Mouse (Mus musculus) forebrain, postnatal 0 days (tissue): Measurements from ENCODE around the gene Phlda1. TPM values are rescaled to one million over a fixed set of nuclear protein-coding genes. Genes with fewer than 3 reads are reported as not detected.

Experiments used
- ATAC-seq: fragments of 200-750 bp; cut with Nextera tagmentation; 2 replicates; pipeline ENCODE4 v1.8.0; 2017; ENCODE audit warnings: mild to moderate bottlenecking, moderate library complexity
- DNase-seq: peaks from one replicate; pipeline ENCODE4 v3.0.0-alpha.2; 2015
- H3K27ac ChIP-seq: fragments of 300-500 bp; sonication (generic); 2 replicates; pipeline ENCODE4 v1.5.1; 2014; ENCODE audit warnings: low read depth, mild to moderate bottlenecking, antibody characterized with exemption, low read length, moderate library complexity, mixed read lengths
- H3K27me3 ChIP-seq: fragments of 300-500 bp; sonication (generic); 2 replicates; pipeline ENCODE4 v1.6.1; 2014; ENCODE audit warnings: mild to moderate bottlenecking, low read length, mixed read lengths; ENCODE audit not compliant: insufficient read depth
- H3K36me3 ChIP-seq: fragments of 300-500 bp; sonication (generic); 2 replicates; pipeline ENCODE4 v1.6.1; 2014; ENCODE audit warnings: mild to moderate bottlenecking, moderate library complexity; ENCODE audit not compliant: insufficient read depth
- H3K4me1 ChIP-seq: fragments of 300-500 bp; sonication (generic); 2 replicates; pipeline ENCODE4 v1.6.1; 2014; ENCODE audit warnings: antibody characterized with exemption; ENCODE audit not compliant: insufficient read depth
- H3K4me2 ChIP-seq: fragments of 300-500 bp; sonication (generic); 2 replicates; pipeline ENCODE4 v1.6.1; 2014; ENCODE audit warnings: low read depth, mild to moderate bottlenecking, moderate library complexity
- H3K4me3 ChIP-seq: fragments of 300-500 bp; sonication (generic); 2 replicates; pipeline ENCODE4 v1.5.1; 2014; ENCODE audit warnings: low read depth, low read length, mixed read lengths
- H3K9ac ChIP-seq: fragments of 300-500 bp; sonication (generic); 2 replicates; pipeline ENCODE4 v1.6.1; 2014; ENCODE audit warnings: mild to moderate bottlenecking
- H3K9me3 ChIP-seq: fragments of 300-500 bp; sonication (generic); 2 replicates; pipeline ENCODE4 v1.6.1; 2016; ENCODE audit warnings: low read length
- CTCF ChIP-seq: sonication (generic); IDR thresholded peaks from 2 replicates; pipeline ENCODE4 v1.5.1; 2016; ENCODE audit warnings: antibody characterized with exemption, control low read depth, low read depth
- WGBS: fragments of 180-500 bp; shearing (Covaris S2); extraction: QIAGEN DNeasy Blood & Tissue Kit; methylation state at CpG from one replicate; pipeline ENCODE4 v1.1.7; 2014; 5-methylcytosine and 5-hydroxymethylcytosine counted together
- polyA plus RNA-seq: library from polyadenylated mRNA; unstranded; fragments of >200 nt; fragmentation: Nextera tagmentation; extraction: Ambion mirVana; gene quantifications from 2 replicates; pipeline ENCODE4 v1.2.1, GENCODE M21; 2015
- total RNA-seq: library from RNA; depleted of rRNA; stranded (reverse); fragments of >200 nt; gene quantifications from 2 replicates; pipeline ENCODE4 v1.2.3, GENCODE M21; 2014

Phlda1 gene
- total and polyA plus RNA-seq, 2 experiments from 2014 or later: 8.9 to 29.3 TPM

DNA sequence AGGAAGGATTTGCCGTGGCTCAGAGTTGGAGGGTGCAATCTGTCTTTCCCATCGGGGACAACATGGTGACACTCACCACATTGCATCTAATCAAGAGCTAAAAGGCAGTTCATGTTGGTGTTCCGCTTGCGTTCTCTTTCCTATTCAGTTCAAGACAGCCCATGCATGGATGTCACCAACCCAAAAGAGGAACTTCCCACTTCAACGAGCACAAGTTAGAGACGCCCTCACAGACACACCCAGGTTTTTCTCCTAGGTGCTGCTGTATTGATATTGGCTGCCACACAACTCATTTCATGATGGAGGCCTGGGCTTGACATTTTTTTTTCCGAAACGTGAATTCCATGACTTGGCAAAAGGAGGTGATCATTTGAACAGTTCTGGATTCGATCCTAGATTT is 34.9 kb upstream of the Phlda1 start:
- DNase-seq: no peak
- Histone ChIP-seq H3K27ac (no peak overlapping the region), H3K4me3 (no peak overlapping the region), H3K4me2 (no peak overlapping the region), H3K4me1 (peaks cover 21% of the 10 kb centered on the region), H3K36me3 (no peaks in the 10 kb centered on the region), H3K27me3 (no peaks in the 10 kb centered on the region), H3K9me3 (no peaks in the 10 kb centered on the region), H3K9ac (no peak overlapping the region)
- ATAC-seq: no peak
- no peak for TF ChIP-seq CTCF
- WGBS: 87% methylated on average over 9 of the region's 9 CpGs

DNA sequence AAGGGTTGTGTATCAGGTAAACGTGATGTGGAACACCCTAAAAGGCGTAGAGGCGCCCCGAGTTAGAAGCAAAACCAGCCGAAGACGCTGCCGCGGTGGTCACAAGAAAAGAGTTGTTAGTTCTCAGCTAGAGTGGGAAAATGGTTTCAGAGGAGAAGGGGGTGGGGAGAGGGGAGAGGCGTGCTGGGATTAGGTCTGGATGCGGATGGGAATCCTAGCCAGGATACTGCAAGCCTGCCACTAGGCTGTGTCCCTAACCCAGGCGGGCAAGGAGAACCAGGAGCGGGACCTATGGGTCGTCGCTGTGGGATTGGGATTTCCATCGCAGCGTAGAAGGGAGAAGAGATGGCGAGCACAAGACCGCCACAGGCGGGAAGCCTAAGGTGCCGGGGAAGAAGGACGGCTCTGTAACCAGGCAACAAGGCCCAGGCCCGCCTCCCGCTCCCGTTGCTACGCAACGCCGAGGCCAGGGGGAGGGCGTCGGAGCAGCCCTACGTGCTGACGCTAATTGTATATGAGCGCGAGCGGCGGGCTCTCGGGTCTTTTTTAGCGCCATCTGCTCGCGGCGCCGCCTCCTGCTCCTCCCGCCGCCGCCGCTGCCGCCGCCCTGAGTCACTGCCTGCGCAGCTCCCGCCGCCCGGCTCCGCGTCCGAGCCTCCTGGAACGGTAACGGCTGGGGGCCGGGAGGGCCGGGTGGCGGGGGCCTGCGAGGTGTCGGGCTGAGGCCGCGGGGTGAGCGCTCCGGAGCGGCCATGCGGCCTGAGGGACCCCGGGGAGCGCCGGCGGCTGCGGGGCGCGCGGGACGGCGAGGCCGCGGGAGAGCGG is 33.2 kb upstream of the Phlda1 start, which contains the start of gene Nap1l1:
Gene Nap1l1, plus strand, starts transcription at position 538 of the 825 bp plus-strand sequence.
- WGBS: under 1% methylated on average over 69 of the region's 80 CpGs
- H3K4me2 ChIP-seq: peak within 1 kb of the TSS; percentile 77
- peak within 1 kb of the TSS; percentile 99 for H3K27ac ChIP-seq
- DNase-seq (peak; percentile 99), ATAC-seq (peak; percentile 100)
- no peaks in the 10 kb centered on the region for H3K27me3 ChIP-seq
- peak within 1 kb of the TSS; percentile 90 for H3K9ac ChIP-seq
- no peaks in the 10 kb centered on the region for H3K9me3 ChIP-seq
- TF ChIP-seq CTCF: peak; percentile 44
- H3K4me3 ChIP-seq: peak within 1 kb of the TSS; percentile 98
- peaks cover 25% of the 10 kb centered on the region for H3K4me1 ChIP-seq
- no peaks in the 10 kb centered on the region for H3K36me3 ChIP-seq

DNA sequence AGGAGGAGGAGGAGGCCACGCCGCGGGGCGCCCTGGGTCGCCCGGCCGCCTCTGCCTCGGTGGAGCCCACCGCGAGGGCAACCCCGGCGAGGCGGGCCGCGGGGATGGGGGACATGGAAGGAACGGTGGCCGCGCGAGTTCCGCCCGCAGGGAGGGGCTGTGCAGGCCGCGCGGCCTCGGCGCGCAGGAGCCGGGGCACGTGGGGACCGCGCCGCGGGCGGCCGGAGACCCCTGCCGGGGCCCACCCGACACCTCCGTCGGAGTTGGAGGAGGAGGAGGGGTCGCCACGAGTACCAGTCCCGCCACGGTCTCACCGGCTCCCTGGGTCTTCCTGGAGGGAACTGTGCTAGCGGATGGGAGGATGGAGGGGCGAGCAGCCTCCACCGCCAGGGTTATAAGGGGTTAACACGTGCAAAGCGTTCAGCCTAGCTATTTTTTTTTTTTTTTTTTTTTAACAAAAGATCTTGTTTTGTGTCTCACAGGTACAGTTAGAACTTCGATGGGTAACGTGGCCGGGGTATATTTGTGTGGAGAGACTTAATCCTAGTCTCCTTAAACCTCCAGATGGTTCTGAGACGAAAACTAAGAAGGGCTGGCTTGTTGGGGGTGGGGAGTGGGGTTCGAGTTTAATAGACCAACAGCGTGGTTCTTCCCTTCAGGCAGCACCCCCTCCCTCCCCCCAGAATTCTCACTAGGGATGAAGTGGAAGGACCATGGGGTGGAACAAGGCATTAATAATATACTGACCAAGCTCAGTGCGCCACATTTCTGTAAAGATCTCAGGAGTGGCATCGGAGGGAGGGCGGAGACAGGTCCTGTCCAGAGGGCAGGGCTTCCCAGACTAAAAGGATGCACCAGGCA is 32.3 kb upstream of the Phlda1 start:
- Histone ChIP-seq H3K36me3 (no peaks in the 10 kb centered on the region), H3K4me2 (peak overlapping the region; percentile 77), H3K9me3 (no peaks in the 10 kb centered on the region), H3K4me1 (peaks cover 25% of the 10 kb centered on the region), H3K4me3 (peak overlapping the region; percentile 98), H3K27me3 (no peaks in the 10 kb centered on the region), H3K9ac (peak overlapping the region; percentile 90), H3K27ac (peak overlapping the region; percentile 99)
- DNase-seq (peak; percentile 64), ATAC-seq (peak; percentile 69)
- no peak for TF ChIP-seq CTCF
- 6% methylated on average over 56 of the region's 58 CpGs for WGBS

DNA sequence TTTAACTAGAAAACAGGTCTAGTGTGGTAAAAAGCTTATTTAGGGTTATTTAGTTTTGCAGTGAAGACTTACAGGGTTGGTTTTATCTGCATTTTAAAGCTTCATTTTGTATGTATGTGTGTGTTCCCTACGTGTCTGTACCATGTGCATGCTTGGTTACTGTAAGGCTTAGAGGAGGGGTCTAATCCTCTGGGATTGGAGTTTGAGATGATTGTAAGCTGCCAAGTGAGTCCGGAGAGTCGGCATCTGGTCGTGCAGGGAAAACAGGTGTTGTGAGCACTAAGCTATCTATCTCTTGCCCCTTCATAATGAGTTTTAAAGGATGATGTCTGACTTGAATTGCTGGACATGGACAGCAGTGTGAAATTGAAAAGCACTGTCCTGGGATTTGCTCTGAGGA is 29.8 kb upstream of the Phlda1 start:
- DNase-seq (no peak), ATAC-seq (no peak)
- Histone ChIP-seq H3K9me3 (no peaks in the 10 kb centered on the region), H3K4me1 (peaks cover 25% of the 10 kb centered on the region), H3K4me3 (0 out of 2 replicates have a peak overlapping the region, but pooled peaks have one; percentile 0), H3K27ac (no peak overlapping the region), H3K27me3 (no peaks in the 10 kb centered on the region), H3K9ac (no peak overlapping the region), H3K36me3 (0 out of 2 replicates have a peak, but pooled peaks cover 2% of the 10 kb centered on the region), H3K4me2 (peak overlapping the region; percentile 13)
- no peak for TF ChIP-seq CTCF
- 30% methylated on average over 4 of the region's 4 CpGs for WGBS

DNA sequence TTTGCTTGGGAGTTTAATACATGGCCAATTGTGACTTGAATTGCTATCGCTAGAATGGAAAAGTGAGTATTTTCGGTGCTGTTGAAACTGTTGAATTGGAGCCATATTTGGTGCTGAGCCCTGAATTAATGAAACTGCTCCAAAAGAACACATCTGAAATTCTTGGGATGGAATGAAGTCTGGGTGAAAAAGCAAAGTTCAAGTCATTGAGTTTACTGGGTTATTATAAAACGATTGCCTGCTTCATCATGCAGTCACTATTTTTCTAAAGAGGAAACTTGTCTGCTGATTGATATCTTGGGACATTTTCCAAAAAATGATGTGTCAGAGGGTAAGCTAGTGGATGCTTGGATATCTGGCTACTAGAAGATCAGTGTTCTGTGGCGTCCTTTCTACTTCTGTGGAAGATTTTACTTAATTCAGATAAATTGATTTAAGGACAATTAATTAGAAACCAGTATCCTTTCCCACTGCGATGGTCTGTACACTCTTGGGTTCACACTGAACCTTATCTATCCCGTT is 29.0 kb upstream of the Phlda1 start:
- 77% methylated on average over 6 of the region's 6 CpGs for WGBS
- H3K36me3 ChIP-seq: 0 out of 2 replicates have a peak, but pooled peaks cover 7% of the 10 kb centered on the region
- H3K4me1 ChIP-seq: peaks cover 24% of the 10 kb centered on the region
- TF ChIP-seq CTCF: no peak
- H3K4me2 ChIP-seq: peak overlapping the region; percentile 13; the same call in 1 of the 2 replicates
- ATAC-seq: no peak
- DNase-seq: no peak
- no peaks in the 10 kb centered on the region for H3K27me3 ChIP-seq
- no peak overlapping the region for H3K9ac ChIP-seq
- H3K4me3 ChIP-seq: no peak overlapping the region
- no peak overlapping the region for H3K27ac ChIP-seq
- H3K9me3 ChIP-seq: no peaks in the 10 kb centered on the region

DNA sequence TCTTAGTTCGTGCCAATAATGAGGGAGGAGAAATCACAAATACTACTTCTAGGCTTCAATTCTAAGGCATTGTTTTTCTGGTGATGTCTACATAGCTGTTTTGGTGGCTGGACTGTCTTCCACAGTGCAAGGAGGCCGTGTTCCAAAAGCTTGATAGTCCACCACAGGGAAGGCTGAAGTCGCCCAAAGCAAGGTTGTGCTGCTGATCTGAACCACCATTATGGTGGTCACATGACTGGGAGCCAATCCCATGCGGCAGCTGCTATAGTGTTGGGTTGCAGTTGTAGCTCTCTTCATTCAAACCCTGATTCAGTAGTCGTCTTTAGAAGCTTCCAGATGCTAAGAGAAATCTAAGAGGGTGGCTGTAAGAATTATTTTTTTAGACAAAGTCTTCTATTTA is 26.5 kb upstream of the Phlda1 start:
- H3K4me2 ChIP-seq: no peak overlapping the region
- no peak for TF ChIP-seq CTCF
- no peak for DNase-seq
- H3K27ac ChIP-seq: no peak overlapping the region
- H3K4me3 ChIP-seq: no peak overlapping the region
- H3K36me3 ChIP-seq: peaks cover 15% of the 10 kb centered on the region
- peaks cover 15% of the 10 kb centered on the region for H3K4me1 ChIP-seq
- no peaks in the 10 kb centered on the region for H3K27me3 ChIP-seq
- WGBS: 69% methylated on average over 5 of the region's 5 CpGs
- no peak overlapping the region for H3K9ac ChIP-seq
- no peaks in the 10 kb centered on the region for H3K9me3 ChIP-seq
- ATAC-seq: no peak
